Mouse (Mus musculus) lung, embryonic 16.5 days (tissue): Measurements from ENCODE around the gene Fpgs. TPM values are rescaled to one million over a fixed set of nuclear protein-coding genes. Genes with fewer than 3 reads are reported as not detected.
A peak's percentile ranks its signal among the peaks of the same experiment; 100 is the strongest.

Experiments
- ATAC-seq: fragments of 200-750 bp; cut with Nextera tagmentation; 2 replicates; pipeline ENCODE4 v1.8.0; 2017; ENCODE audit warnings: low read depth, mild to moderate bottlenecking, moderate library complexity
- H3K27ac ChIP-seq: fragments of 300-500 bp; sonication (generic); 2 replicates; pipeline ENCODE4 v1.5.1; 2014; ENCODE audit warnings: mild to moderate bottlenecking, control low read depth, low read length
- H3K27me3 ChIP-seq: fragments of 300-500 bp; sonication (generic); 2 replicates; pipeline ENCODE4 v1.6.1; 2014; ENCODE audit warnings: low read depth, low read length, mixed read lengths; ENCODE audit not compliant: control insufficient read depth, insufficient read depth
- H3K36me3 ChIP-seq: fragments of 300-500 bp; sonication (generic); 2 replicates; pipeline ENCODE4 v1.6.1; 2014; ENCODE audit warnings: low read length; ENCODE audit not compliant: control insufficient read depth, insufficient read depth
- H3K4me1 ChIP-seq: fragments of 300-500 bp; sonication (generic); replicated peaks from 2 replicates; pipeline ENCODE4 v1.6.1; 2014; ENCODE audit warnings: low read length, mixed read lengths; ENCODE audit not compliant: control insufficient read depth, insufficient read depth
- H3K4me2 ChIP-seq: fragments of 300-500 bp; sonication (generic); 2 replicates; pipeline ENCODE4 v1.6.1; 2014; ENCODE audit warnings: low read depth, low read length, control low read depth
- H3K4me3 ChIP-seq: fragments of 300-500 bp; sonication (generic); 2 replicates; pipeline ENCODE4 v1.5.1; 2014; ENCODE audit warnings: mild to moderate bottlenecking, low read length, control low read depth
- H3K9ac ChIP-seq: fragments of 300-500 bp; sonication (generic); 2 replicates; pipeline ENCODE4 v1.6.1; 2014; ENCODE audit warnings: low read length, control low read depth
- H3K9me3 ChIP-seq: fragments of 300-500 bp; sonication (generic); 2 replicates; pipeline ENCODE4 v1.6.1; 2016; ENCODE audit warnings: low read length; ENCODE audit not compliant: control insufficient read depth
- WGBS: fragments of 180-500 bp; shearing (Covaris S2); extraction: QIAGEN DNeasy Blood & Tissue Kit; methylation state at CpG from one replicate; pipeline ENCODE4 v1.1.7; 2014; 5-methylcytosine and 5-hydroxymethylcytosine counted together
- polyA plus RNA-seq: library from polyadenylated mRNA; unstranded; fragments of >200 nt; fragmentation: Nextera tagmentation; extraction: Ambion mirVana; gene quantifications from 2 replicates; pipeline ENCODE4 v1.2.1, GENCODE M21; 2015

Gene Fpgs
- polyA plus RNA-seq, 1 experiment from 2014 or later, result 25.5 TPM

GRCm38 (mm10) chr2:32741273-32742172, 37.6 kb upstream of the Fpgs start:
- peaks cover 29% of the 10 kb centered on the region for H3K27me3 ChIP-seq
- H3K9me3 ChIP-seq, result no peaks in the 10 kb centered on the region
- no peak overlapping the region for H3K27ac ChIP-seq
- 10% methylated on average over 52 of the region's 58 CpGs for WGBS
- H3K9ac ChIP-seq, result peak overlapping the region; percentile 44
- peak overlapping the region; percentile 43 for H3K4me3 ChIP-seq
- peak; percentile 69 for ATAC-seq
- H3K4me2 ChIP-seq, result peak overlapping the region; percentile 77
- H3K36me3 ChIP-seq, result no peaks in the 10 kb centered on the region
- peaks cover 8% of the 10 kb centered on the region for H3K4me1 ChIP-seq

- Histone ChIP-seq H3K27ac (no peak within 1 kb of the TSS), H3K4me1 (peaks cover 8% of the 10 kb centered on the region), H3K36me3 (no peaks in the 10 kb centered on the region), H3K4me3 (peak within 1 kb of the TSS; percentile 43), H3K9me3 (no peaks in the 10 kb centered on the region), H3K4me2 (peak within 1 kb of the TSS; percentile 77), H3K27me3 (peaks cover 29% of the 10 kb centered on the region), H3K9ac (peak within 1 kb of the TSS; percentile 44)
- no peak for ATAC-seq
- 11% methylated on average over 11 of the region's 11 CpGs for WGBS
Measured at GRCm38 (mm10) chr2:32740916-32741272, 36.9 kb upstream of the Fpgs start, which contains the start of gene 6330409D20Rik. TSS of gene 6330409D20Rik (minus strand) at chr2:32741016.

GRCm38 (mm10) chr2:32739311-32739710, 35.4 kb upstream of the Fpgs start:
- WGBS, result 68% methylated on average over 4 of the region's 4 CpGs
- no peak overlapping the region for H3K4me3 ChIP-seq
- no peak overlapping the region for H3K9ac ChIP-seq
- H3K9me3 ChIP-seq, result no peaks in the 10 kb centered on the region
- no peak for ATAC-seq
- no peaks in the 10 kb centered on the region for H3K36me3 ChIP-seq
- no peak overlapping the region for H3K4me2 ChIP-seq
- H3K27ac ChIP-seq, result no peak overlapping the region
- peaks cover 8% of the 10 kb centered on the region for H3K4me1 ChIP-seq
- H3K27me3 ChIP-seq, result peaks cover 29% of the 10 kb centered on the region

- peaks cover 15% of the 10 kb centered on the region for H3K27me3 ChIP-seq
- no peak overlapping the region for H3K27ac ChIP-seq
- 48% methylated on average over 6 of the region's 6 CpGs for WGBS
- no peak overlapping the region for H3K4me3 ChIP-seq
- peaks cover 8% of the 10 kb centered on the region for H3K4me1 ChIP-seq
- H3K9me3 ChIP-seq, result no peaks in the 10 kb centered on the region
- no peak for ATAC-seq
- H3K9ac ChIP-seq, result no peak overlapping the region
- no peak overlapping the region for H3K4me2 ChIP-seq
- H3K36me3 ChIP-seq, result no peaks in the 10 kb centered on the region
Measured at GRCm38 (mm10) chr2:32737008-32737407, 33.1 kb upstream of the Fpgs start.

- no peak overlapping the region for H3K4me3 ChIP-seq
- H3K9ac ChIP-seq, result no peak overlapping the region
- peaks cover 9% of the 10 kb centered on the region for H3K27me3 ChIP-seq
- H3K36me3 ChIP-seq, result no peaks in the 10 kb centered on the region
- H3K4me2 ChIP-seq, result no peak overlapping the region
- no peak overlapping the region for H3K27ac ChIP-seq
- 47% methylated on average over 3 of the region's 3 CpGs for WGBS
- no peak for ATAC-seq
- no peaks in the 10 kb centered on the region for H3K9me3 ChIP-seq
- peaks cover 6% of the 10 kb centered on the region for H3K4me1 ChIP-seq
Measured at GRCm38 (mm10) chr2:32736306-32736829, 32.4 kb upstream of the Fpgs start.

GRCm38 (mm10) chr2:32734933-32735332, 31.0 kb upstream of the Fpgs start:
- peak overlapping the region; percentile 28; the same call in 1 of the 2 replicates for H3K4me2 ChIP-seq
- peak; percentile 59 for ATAC-seq
- H3K27me3 ChIP-seq, result no peaks in the 10 kb centered on the region
- no peak overlapping the region for H3K9ac ChIP-seq
- 41% methylated on average over 4 of the region's 4 CpGs for WGBS
- H3K27ac ChIP-seq, result peak overlapping the region; percentile 53
- no peak overlapping the region for H3K4me3 ChIP-seq
- no peaks in the 10 kb centered on the region for H3K9me3 ChIP-seq
- H3K36me3 ChIP-seq, result no peaks in the 10 kb centered on the region
- H3K4me1 ChIP-seq, result peaks cover 13% of the 10 kb centered on the region

- peak overlapping the region; percentile 53 for H3K27ac ChIP-seq
- no peak overlapping the region for H3K4me2 ChIP-seq
- H3K36me3 ChIP-seq, result no peaks in the 10 kb centered on the region
- H3K4me1 ChIP-seq, result peaks cover 13% of the 10 kb centered on the region
- H3K9me3 ChIP-seq, result no peaks in the 10 kb centered on the region
- 0 out of 2 replicates have a peak, but pooled peaks have one; percentile 26 for ATAC-seq
- no peaks in the 10 kb centered on the region for H3K27me3 ChIP-seq
- no peak overlapping the region for H3K4me3 ChIP-seq
- 39% methylated on average over 4 of the region's 4 CpGs for WGBS
- no peak overlapping the region for H3K9ac ChIP-seq
Measured at GRCm38 (mm10) chr2:32734480-32734879, 30.5 kb upstream of the Fpgs start.

- Histone ChIP-seq H3K27ac (no peak overlapping the region), H3K36me3 (no peaks in the 10 kb centered on the region), H3K4me3 (no peak overlapping the region), H3K9me3 (no peaks in the 10 kb centered on the region), H3K4me1 (peaks cover 13% of the 10 kb centered on the region), H3K4me2 (no peak overlapping the region), H3K9ac (no peak overlapping the region), H3K27me3 (no peaks in the 10 kb centered on the region)
- no peak for ATAC-seq
- 72% methylated on average over 6 of the region's 6 CpGs for WGBS
Measured at GRCm38 (mm10) chr2:32732695-32733094, 28.8 kb upstream of the Fpgs start.

- Histone ChIP-seq H3K27ac (peak overlapping the region; percentile 56), H3K9ac (no peak overlapping the region), H3K27me3 (no peaks in the 10 kb centered on the region), H3K4me3 (no peak overlapping the region), H3K4me1 (peaks cover 13% of the 10 kb centered on the region), H3K36me3 (no peaks in the 10 kb centered on the region), H3K9me3 (no peaks in the 10 kb centered on the region), H3K4me2 (no peak overlapping the region; the same call in 1 of the 2 replicates)
- WGBS, result 50% methylated on average over 4 of the region's 4 CpGs
- ATAC-seq, result no peak
Measured at GRCm38 (mm10) chr2:32731911-32732310, 28.0 kb upstream of the Fpgs start.
